ENCODE assay signal across 23 mouse cellular contexts in genomic region chr2:119985871-119986270, GRCm38 (mm10). TPM values are rescaled to one million over a fixed set of nuclear protein-coding genes. Genes with fewer than 3 reads are reported as not detected.
DNase-seq lines count a peak whose midpoint lies in the region; ATAC-seq lines count a peak whose summit lies in the region.
"Had no signal": no experiment of that assay in that cellular context is flagged by ENCODE, and none has a peak within 500 bp of the region (broad histone marks: within the 10 kb centered on the region; RNA-seq: fewer than 3 reads in every experiment).

No protein-coding gene starts in this region.

- H3K4me2 ChIP-seq in midbrain, embryonic 11.5 days: no peak overlapping the region
- H3K4me2 ChIP-seq in midbrain, embryonic 13.5 days (replicated peaks): no peak overlapping the region
- no peak overlapping the region for H3K4me2 ChIP-seq in lung, embryonic 15.5 days
- H3K4me2 ChIP-seq in heart, embryonic 12.5 days: no peak overlapping the region
- H3K4me2 ChIP-seq: hindbrain, embryonic 15.5 days; liver, embryonic 13.5 days; neural tube, embryonic 15.5 days; stomach, embryonic 15.5 days had no signal

- WGBS in midbrain, embryonic 11.5 days: 72% methylated on average over 8 of the region's 8 CpGs
- 72% methylated on average over 8 of the region's 8 CpGs for WGBS in midbrain, embryonic 13.5 days
- 49% methylated on average over 8 of the region's 8 CpGs for WGBS in lung, embryonic 15.5 days
- 61% methylated on average over 8 of the region's 8 CpGs for WGBS in heart, embryonic 12.5 days

- DNase-seq in midbrain, embryonic 11.5 days (ENCODE audit: low spot score, missing footprints): peak; percentile 19
- peak; percentile 82 for DNase-seq in lung, postnatal 36 days
- no peak for DNase-seq in embryo, embryonic 9.5 days (ENCODE audit: extremely low spot score)
- DNase-seq in adrenal gland, postnatal 36 days: no peak
- DNase-seq: adrenal gland, postnatal 14 days; cerebellum, adult 8-10 months; forebrain, postnatal 0 days; gastrocnemius, postnatal 25 days; kidney, postnatal 25 days; layer of hippocampus, postnatal 36 days; liver, embryonic 13.5 days; right cerebral cortex, adult 18-20 months; thymus, adult 2 months; thymus, postnatal 4 days had no signal

- no peak for ATAC-seq in midbrain, embryonic 11.5 days (ENCODE audit: low FRiP score)
- no peak for ATAC-seq in midbrain, embryonic 13.5 days
- peak; percentile 67 for ATAC-seq in lung, embryonic 15.5 days (ENCODE audit: borderline replicate concordance, extremely low read depth, low FRiP score, low TSS enrichment)
- no peak for ATAC-seq in heart, embryonic 12.5 days (ENCODE audit: insufficient number of reproducible peaks, low FRiP score)
- ATAC-seq: forebrain, postnatal 0 days had no signal

- H3K9ac ChIP-seq in midbrain, embryonic 11.5 days (ENCODE audit: low read length): no peak overlapping the region
- H3K9ac ChIP-seq in midbrain, embryonic 13.5 days (replicated peaks): no peak overlapping the region
- no peak overlapping the region for H3K9ac ChIP-seq in lung, embryonic 15.5 days
- no peak overlapping the region for H3K9ac ChIP-seq in heart, embryonic 12.5 days
- H3K9ac ChIP-seq: forebrain, postnatal 0 days; hindbrain, embryonic 15.5 days; liver, embryonic 13.5 days; neural tube, embryonic 15.5 days; stomach, embryonic 15.5 days had no signal

- no peaks in the 10 kb centered on the region for H3K36me3 ChIP-seq in midbrain, embryonic 11.5 days (ENCODE audit: control insufficient read depth, insufficient read depth, low read length)
- H3K36me3 ChIP-seq in midbrain, embryonic 13.5 days: peaks cover 8% of the 10 kb centered on the region; the same call in 1 of the 2 replicates
- H3K36me3 ChIP-seq in lung, embryonic 15.5 days: no peaks in the 10 kb centered on the region; the same call in 1 of the 2 replicates
- peaks cover 10% of the 10 kb centered on the region; the same call in 1 of the 2 replicates for H3K36me3 ChIP-seq in heart, embryonic 12.5 days
- H3K36me3 ChIP-seq: liver, embryonic 13.5 days; stomach, embryonic 15.5 days had no signal

- no peak overlapping the region for H3K27ac ChIP-seq in midbrain, embryonic 11.5 days (ENCODE audit: low read depth, low read length)
- no peak overlapping the region for H3K27ac ChIP-seq in midbrain, embryonic 13.5 days
- H3K27ac ChIP-seq in lung, embryonic 15.5 days: peak overlapping the region; percentile 51
- no peak overlapping the region for H3K27ac ChIP-seq in heart, embryonic 12.5 days (ENCODE audit: poor library complexity, severe bottlenecking)
- H3K27ac ChIP-seq: hindbrain, embryonic 15.5 days; layer of hippocampus, adult 2 months; liver, embryonic 13.5 days; midbrain, embryonic 10.5 days; neural tube, embryonic 15.5 days; stomach, embryonic 15.5 days had no signal

- no peaks in the 10 kb centered on the region for H3K27me3 ChIP-seq in midbrain, embryonic 11.5 days (ENCODE audit: control insufficient read depth, insufficient read depth, low read length)
- no peaks in the 10 kb centered on the region for H3K27me3 ChIP-seq in midbrain, embryonic 13.5 days
- no peaks in the 10 kb centered on the region for H3K27me3 ChIP-seq in lung, embryonic 15.5 days
- no peaks in the 10 kb centered on the region for H3K27me3 ChIP-seq in heart, embryonic 12.5 days (replicated peaks)
- H3K27me3 ChIP-seq: CH12.LX; hindbrain, embryonic 15.5 days; liver, embryonic 13.5 days; neural tube, embryonic 15.5 days; stomach, embryonic 15.5 days had no signal

- no peaks in the 10 kb centered on the region for H3K9me3 ChIP-seq in midbrain, embryonic 11.5 days (ENCODE audit: control insufficient read depth, low read length)
- no peaks in the 10 kb centered on the region for H3K9me3 ChIP-seq in midbrain, embryonic 13.5 days
- H3K9me3 ChIP-seq in lung, embryonic 15.5 days: no peaks in the 10 kb centered on the region
- no peaks in the 10 kb centered on the region for H3K9me3 ChIP-seq in heart, embryonic 12.5 days (replicated peaks)
- H3K9me3 ChIP-seq: hindbrain, embryonic 15.5 days; liver, embryonic 13.5 days; midbrain, embryonic 10.5 days; neural tube, embryonic 15.5 days; stomach, embryonic 15.5 days had no signal

- H3K4me1 ChIP-seq in midbrain, embryonic 11.5 days (ENCODE audit: control insufficient read depth, insufficient read depth, low read length): no peaks in the 10 kb centered on the region; the same call in 1 of the 2 replicates
- H3K4me1 ChIP-seq in midbrain, embryonic 13.5 days (replicated peaks): no peaks in the 10 kb centered on the region
- no peaks in the 10 kb centered on the region for H3K4me1 ChIP-seq in lung, embryonic 15.5 days
- H3K4me1 ChIP-seq in heart, embryonic 12.5 days (replicated peaks): peaks cover 9% of the 10 kb centered on the region; the same call in 1 of the 2 replicates
- H3K4me1 ChIP-seq: hindbrain, embryonic 15.5 days; liver, embryonic 13.5 days; neural tube, embryonic 15.5 days; stomach, embryonic 15.5 days had no signal

- H3K4me3 ChIP-seq in midbrain, embryonic 11.5 days (ENCODE audit: low read depth, low read length): no peak overlapping the region
- no peak overlapping the region for H3K4me3 ChIP-seq in midbrain, embryonic 13.5 days (replicated peaks)
- no peak overlapping the region for H3K4me3 ChIP-seq in lung, embryonic 15.5 days
- no peak overlapping the region for H3K4me3 ChIP-seq in heart, embryonic 12.5 days
- H3K4me3 ChIP-seq: hindbrain, embryonic 15.5 days; layer of hippocampus, adult 2 months; liver, embryonic 13.5 days; midbrain, embryonic 10.5 days; neural tube, embryonic 15.5 days; stomach, embryonic 15.5 days had no signal

RNA-seq across cellular contexts. Expression of gene Mapkbp1, which starts 13.4 kb away (rescaled TPM):
- 2.9 and 3.4 TPM in 2 replicates for polyA plus RNA-seq in midbrain, embryonic 11.5 days (2014; fragmentation: Nextera tagmentation; extraction: Ambion mirVana)
- 5.3 and 6.0 TPM in 2 replicates for polyA plus RNA-seq in midbrain, embryonic 13.5 days (2015; fragmentation: Nextera tagmentation; extraction: Ambion mirVana)
- 2.6 and 3.0 TPM in 2 replicates for polyA plus RNA-seq in lung, embryonic 15.5 days (2015; fragmentation: Nextera tagmentation; extraction: Ambion mirVana)
- total RNA-seq in adrenal gland, postnatal 36 days (2021): 10 to 100 TPM; 14.7 to 14.8 TPM
- polyA plus RNA-seq in heart, embryonic 12.5 days (2016; fragmentation: Nextera tagmentation; extraction: Ambion mirVana): 3.3 and 3.8 TPM in 2 replicates

RNA-seq across cellular contexts. Expression of gene Jmjd7, which starts 41.4 kb away (rescaled TPM):
- 18.8 and 19.1 TPM in 2 replicates for polyA plus RNA-seq in midbrain, embryonic 11.5 days (2014; fragmentation: Nextera tagmentation; extraction: Ambion mirVana)
- 26.0 and 26.5 TPM in 2 replicates for polyA plus RNA-seq in midbrain, embryonic 13.5 days (2015; fragmentation: Nextera tagmentation; extraction: Ambion mirVana)
- 20.0 and 21.2 TPM in 2 replicates for polyA plus RNA-seq in lung, embryonic 15.5 days (2015; fragmentation: Nextera tagmentation; extraction: Ambion mirVana)
- 1 to 10 TPM; 7.1 to 9.1 TPM for total RNA-seq in adrenal gland, postnatal 36 days (2021)
- polyA plus RNA-seq in heart, embryonic 12.5 days (2016; fragmentation: Nextera tagmentation; extraction: Ambion mirVana): 13.1 and 13.3 TPM in 2 replicates

RNA-seq across cellular contexts. Expression of gene Gm28042, which starts 41.4 kb away (rescaled TPM):
- 3.6 and 3.9 TPM in 2 replicates for polyA plus RNA-seq in midbrain, embryonic 11.5 days (2014; fragmentation: Nextera tagmentation; extraction: Ambion mirVana)
- polyA plus RNA-seq in midbrain, embryonic 13.5 days (2015; fragmentation: Nextera tagmentation; extraction: Ambion mirVana): 5.7 and 5.8 TPM in 2 replicates
- polyA plus RNA-seq in lung, embryonic 15.5 days (2015; fragmentation: Nextera tagmentation; extraction: Ambion mirVana): 2.1 and 3.1 TPM in 2 replicates
- total RNA-seq in adrenal gland, postnatal 36 days (2021): under 1 TPM; 0.72 to 0.89 TPM
- 2.3 and 3.2 TPM in 2 replicates for polyA plus RNA-seq in heart, embryonic 12.5 days (2016; fragmentation: Nextera tagmentation; extraction: Ambion mirVana)

RNA-seq across cellular contexts. Expression of gene Pla2g4b, which starts 47.3 kb away (rescaled TPM):
- polyA plus RNA-seq in midbrain, embryonic 11.5 days (2014; fragmentation: Nextera tagmentation; extraction: Ambion mirVana): 1.5 and 2.3 TPM in 2 replicates
- polyA plus RNA-seq in midbrain, embryonic 13.5 days (2015; fragmentation: Nextera tagmentation; extraction: Ambion mirVana): 4.6 and 5.4 TPM in 2 replicates
- 1.0 and 1.3 TPM in 2 replicates for polyA plus RNA-seq in lung, embryonic 15.5 days (2015; fragmentation: Nextera tagmentation; extraction: Ambion mirVana)
- 1 to 10 TPM; 1.9 to 2.3 TPM for total RNA-seq in adrenal gland, postnatal 36 days (2021)
- 2.3 and 2.5 TPM in 2 replicates for polyA plus RNA-seq in heart, embryonic 12.5 days (2016; fragmentation: Nextera tagmentation; extraction: Ambion mirVana)

Comparison
In these comparisons a context has a peak if more than half of its experiments do, and no peak if none do; other contexts are left out.
1. DNase-seq: peak in midbrain, embryonic 11.5 days (single experiment) and lung, postnatal 36 days (single experiment); none in embryo, embryonic 9.5 days (single experiment) and adrenal gland, postnatal 36 days (0 of 2).